Mouse (Mus musculus) frontal cortex, postnatal 10 days (tissue): Measurements from ENCODE around the gene Sun1.

ENCODE experiments used
- DNase-seq, 2 experiments: peaks; one replicate each; pipeline ENCODE4 v3.0.0; 2022; ENCODE audit warnings: low spot score in 2 of 2, mixed read lengths in 1 of 2

The Sun1 gene

DNA sequence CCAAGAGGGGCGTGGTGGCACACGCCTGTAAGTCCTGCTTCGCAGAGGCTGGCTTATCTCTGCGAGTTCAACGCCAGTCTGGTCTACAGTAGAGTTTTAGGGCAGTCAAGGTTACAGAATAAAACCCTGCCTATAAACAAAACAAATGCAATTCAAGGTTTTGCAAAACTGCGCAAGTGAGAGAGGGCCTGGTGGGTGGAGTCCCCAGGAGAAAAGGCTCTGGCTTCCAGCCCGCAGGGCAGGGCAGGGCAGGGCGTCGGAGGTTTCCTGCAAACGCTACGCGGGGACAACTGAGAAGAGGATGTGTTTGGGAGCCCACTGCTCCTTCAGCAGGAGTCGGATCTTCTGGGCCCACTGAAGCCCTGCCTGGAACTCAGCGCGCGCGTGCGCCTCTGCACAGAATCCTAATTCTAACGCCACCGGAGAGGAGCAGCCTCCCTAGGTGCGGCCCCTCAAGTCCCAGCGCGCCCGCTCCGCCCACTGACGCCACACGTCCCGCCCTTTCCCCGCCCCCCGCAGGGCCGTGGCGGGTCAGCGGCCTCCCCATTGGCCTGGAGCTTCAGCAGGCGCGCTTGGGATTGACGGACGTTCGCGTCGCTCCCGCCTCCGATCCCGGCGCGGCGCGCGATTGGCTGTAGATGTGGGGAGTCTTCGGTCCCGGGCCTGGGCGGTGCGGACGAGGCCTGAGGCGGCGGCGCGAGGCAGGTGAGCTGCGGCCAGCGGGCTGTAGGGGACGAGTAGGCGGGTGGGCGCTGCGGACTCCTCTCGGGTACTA lies at the start of gene Sun1:
Sun1 (plus strand) TSS at position 643 of the 775 bp plus-strand sequence.
- peak; percentile 96 to 98 for DNase-seq

DNA sequence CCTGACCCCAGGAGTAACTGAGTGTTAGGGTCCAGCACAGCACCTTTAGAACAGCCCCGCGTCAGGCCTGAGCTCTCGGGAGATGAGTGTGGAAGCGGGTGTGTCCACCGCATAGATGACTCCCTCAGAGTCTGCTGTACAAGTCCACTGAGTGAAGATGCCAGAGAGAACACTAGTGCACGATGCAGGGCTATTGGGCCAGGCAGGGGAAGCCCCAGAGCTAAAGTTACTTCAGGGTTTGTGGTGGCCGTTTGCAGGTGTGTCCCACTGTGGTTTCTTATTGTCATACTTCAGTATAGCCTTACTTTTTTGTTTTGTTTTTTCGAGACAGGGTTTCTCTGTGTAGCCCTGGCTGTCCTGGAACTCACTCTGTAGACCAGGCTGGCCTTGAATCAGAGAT lies 39.5 kb upstream of the Sun1 start:
- no peak for DNase-seq

DNA sequence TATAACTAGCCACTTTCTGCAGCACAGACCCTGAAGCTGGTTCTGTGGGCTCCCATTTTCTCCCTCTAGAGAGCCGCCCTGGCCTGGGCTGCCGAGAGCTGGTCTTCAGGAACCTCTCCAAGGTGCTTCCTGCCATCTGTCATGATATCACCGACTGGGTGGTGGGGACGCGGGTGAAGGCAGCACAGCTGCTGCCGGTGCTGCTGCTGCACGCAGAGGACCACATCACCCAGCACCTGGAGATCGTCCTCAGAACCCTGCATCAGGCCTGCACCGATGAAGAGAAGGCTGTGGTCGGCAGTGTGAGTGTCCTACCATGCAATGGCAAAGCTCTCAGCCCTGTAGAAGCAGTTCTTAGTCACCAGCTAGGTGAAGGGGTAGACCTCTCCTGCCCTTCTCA lies 38.8 kb upstream of the Sun1 start:
- no peak for DNase-seq

DNA sequence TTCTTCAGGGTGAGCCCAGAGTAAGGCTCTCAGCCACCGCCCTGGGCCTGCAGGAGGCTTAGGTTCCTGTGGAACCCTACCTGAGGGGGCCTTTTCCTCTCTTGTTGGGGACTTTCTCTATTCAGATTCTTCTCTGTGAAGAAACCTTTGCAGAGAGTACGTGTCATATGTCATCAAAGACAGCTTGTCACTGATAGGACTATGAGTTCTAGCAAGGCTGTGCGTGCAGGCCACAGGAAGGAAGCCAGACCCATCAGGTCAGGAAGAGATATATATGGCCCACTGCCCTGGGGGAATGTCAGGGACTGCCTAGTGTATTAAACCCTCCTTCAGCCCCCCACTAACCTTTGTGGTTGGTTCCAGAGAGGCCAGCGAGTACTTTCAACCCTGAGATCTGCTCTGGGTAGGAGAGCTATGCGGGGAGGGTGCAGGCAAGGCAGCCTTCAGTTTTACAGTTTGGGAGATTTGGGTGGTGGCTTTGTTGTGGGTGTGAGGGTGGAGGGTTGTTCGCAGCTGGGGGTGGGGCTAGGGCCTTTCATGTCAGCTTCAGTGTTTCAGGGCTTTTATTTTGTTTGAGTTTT lies 33.6 kb upstream of the Sun1 start:
- no peak for DNase-seq

DNA sequence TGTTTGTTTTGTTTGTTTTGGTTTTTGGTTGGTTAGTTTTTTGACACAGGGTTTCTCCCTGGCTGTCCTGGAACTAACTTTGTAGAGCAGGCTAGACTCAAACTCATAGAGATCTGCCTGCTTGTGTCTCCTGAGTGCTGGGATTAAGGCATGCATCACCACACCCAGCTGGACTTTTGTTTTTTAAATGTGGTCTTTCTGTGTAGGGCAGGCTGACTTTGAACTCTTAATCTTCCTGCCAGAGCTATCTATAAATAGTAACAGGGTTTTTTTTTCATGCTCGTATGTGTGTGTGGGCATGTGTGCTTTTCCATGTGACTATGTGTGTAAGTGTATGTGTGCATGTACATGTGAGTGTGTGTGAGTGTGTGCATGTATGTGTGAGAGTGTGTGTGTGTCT lies 32.9 kb upstream of the Sun1 start:
- DNase-seq: no peak

DNA sequence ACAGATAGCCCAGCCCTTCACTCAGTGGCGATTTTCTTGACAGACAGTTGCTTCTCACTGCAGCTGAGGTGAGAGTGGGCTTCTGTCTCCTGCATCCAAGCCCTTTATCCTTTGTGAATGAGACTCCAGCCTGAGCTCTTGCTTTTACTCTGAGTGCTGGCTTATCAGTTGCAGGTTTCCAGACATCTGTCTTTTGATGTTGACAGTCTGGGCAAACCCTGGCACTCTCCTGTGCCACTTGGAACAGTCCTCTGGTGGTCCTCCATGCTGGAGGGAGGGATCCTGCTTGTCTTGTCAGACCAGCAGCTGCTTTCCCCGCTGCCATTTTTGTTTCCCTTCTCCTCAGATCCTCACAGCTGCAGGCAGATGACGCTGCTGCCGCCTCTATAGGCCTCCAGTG lies 28.5 kb upstream of the Sun1 start:
- DNase-seq: no peak

DNA sequence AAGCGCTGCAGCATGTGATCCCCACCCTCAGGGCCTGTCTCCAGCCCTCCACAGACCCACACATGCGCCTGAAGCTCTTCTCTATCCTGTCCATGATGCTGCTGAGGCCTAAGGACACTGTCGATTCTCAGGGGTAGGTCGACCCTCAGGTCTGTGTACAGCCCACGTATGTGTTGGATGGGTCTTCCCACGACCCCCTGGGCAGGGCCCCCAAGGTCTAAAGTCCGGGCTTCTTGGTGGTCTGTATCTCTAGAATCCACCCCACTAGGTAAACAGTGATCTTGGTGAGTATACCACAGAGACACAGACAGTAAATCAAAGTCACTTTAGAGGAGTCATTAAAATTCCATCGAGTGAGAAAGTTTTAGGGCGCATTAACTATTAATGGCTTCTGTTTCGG lies 26.3 kb upstream of the Sun1 start:
- DNase-seq: no peak

DNA sequence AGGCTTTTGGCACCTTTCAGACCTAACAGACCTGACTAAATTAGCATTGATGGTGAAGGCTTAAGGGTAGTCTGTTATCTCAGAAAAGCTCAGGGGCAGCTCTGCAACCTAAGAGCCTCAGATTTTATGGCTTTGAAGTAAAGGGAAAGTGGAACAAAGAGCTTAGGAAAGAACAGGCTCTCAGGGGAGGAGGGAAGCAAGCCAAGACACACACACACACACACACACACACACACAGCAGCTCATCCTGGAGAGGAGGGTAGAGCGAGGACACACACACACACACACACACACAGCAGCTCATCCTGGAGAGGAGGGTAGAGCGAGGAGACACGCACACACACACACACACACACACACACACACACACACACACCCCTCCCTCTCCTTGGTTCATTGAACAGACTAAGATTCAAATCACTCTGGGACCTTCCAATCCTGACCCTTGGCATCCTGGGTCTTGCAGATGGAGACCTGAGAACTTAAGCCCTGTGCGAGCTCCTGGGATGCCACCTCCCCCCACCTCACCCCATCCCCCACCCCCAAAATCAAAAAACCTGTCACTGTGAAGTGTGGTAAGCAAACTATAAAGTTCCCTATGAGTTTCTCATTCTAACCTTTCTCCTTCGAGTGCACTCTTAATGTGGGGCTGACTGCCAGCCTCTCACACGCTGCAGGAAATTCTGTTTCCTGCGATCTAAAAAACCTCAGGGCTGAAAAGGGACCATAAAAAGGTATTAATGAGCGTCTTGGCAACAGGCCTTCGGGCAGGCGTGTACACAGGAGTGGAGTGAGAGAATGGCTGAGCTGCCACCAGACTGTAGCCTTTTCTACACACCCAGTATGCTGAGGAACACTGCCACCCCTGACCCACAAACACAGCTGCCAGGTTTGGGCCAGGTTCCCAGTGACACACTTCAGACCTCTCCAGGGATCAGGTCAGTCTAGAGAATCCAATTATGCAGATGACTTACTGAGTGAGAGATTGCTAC lies 25.6 kb upstream of the Sun1 start:
- DNase-seq: no peak

DNA sequence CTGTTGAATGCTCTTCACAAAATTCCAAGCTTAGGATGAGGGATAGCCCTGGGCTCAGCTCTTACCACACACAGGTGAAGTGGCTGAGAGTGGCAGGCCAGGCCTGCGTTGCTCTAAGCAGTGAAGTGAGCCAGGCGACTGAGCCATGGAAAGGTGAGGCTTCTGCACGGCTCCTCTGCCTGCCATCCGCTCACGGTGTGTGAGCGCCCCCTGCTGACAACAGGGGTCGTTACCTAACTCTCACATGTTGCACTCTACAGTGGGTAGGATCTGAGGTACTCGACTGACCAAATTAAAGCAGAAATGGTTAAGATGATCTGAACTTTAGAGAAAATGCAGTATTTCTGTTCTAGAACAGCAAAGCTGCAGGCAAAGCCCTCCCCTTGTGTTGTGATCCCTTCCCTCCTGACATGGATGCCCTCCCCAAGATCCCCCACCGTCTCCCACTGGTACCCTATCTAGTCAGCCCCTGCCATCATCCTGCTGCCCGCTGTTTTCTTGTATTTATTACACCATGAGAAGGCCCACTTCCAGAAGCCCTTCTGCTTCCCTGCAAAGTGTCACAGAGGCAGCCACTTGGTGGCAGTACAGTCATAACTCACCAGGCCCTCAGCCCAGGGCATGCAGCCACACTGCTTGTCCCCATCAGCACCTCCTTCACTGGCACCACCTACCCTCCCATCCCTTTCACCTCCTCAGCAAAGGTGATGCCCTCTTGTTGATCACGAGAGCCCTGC lies 21.4 kb upstream of the Sun1 start:
- DNase-seq: peak in 1 of 2 experiments; percentile 77

DNA sequence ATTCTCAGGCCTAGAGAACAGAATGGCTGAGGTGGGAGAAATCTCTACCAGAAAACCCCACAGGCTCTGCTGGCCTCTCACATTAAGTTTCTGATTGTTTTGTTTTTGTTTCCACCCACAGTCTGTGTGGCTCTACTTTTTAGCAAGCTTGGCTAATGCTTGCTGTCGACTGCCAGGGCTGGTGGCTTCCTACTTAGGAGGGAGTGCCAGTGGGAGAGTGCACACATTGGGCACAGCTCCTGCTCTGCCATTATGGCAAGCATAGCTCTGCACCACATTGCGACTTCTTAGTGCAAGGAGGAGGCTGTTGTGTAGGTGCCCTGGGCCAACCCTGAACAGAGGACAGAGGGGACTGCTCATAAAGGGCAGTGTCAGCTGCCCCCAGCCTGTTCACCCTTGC lies 17.3 kb upstream of the Sun1 start:
- DNase-seq: no peak

DNA sequence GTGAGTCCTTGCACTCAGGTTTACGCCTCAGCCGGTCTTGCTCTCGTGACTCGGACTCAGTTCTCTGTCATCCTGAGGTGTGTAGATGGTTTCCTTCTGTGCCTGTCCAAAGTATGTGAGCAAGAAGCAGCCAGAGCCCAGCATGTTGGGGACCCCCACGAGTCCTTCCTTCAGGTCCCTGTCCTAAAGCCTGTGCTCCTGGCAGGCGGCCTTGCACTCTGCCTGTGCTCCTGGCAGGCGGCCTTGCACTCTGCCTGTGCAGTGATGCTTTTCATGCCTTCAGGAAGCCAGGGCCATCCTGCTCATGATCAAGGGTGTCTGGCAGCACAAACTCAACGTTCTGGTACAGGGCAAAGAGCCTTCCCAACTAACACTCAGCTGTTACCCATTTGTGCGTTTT lies 16.8 kb upstream of the Sun1 start:
- no peak for DNase-seq

DNA sequence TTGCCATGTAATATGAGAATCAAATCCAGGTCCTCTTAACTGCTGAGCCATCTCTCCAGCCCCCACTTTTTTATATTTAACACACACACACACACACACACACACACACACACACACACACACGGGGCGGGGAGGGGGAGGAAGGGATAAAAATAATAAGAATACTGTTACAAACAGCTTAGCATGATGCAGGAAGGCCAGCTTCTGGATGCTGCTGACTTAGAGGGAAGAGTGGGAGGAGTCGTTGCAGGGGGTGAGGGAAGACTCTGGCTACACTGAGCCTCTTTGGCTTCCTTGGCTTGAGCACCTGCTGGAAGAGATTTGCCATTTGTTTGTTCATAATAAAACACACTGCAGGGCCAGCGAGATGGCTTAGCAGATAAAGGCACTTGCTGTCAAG lies 15.5 kb upstream of the Sun1 start:
- no peak for DNase-seq

DNA sequence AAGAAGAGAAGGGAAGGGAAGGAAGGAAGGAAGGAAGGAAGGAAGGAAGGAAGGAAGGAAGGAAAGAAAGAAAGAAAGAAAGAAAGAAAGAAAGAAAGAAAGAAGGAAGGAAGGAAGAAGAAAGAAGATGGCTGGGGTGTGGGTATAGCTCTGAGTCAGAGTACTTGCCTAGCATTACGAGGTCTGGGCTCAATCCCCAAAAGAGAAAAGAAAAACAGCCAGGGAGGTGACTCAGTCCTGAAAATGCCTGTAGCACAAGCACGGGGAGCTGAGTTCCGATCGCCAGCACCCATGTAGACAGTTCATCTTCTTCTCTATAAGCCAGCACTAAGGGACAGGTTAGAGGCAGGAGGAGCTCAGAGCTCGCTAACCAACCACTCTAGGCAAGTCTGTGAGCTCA lies 10.7 kb upstream of the Sun1 start:
- no peak for DNase-seq

DNA sequence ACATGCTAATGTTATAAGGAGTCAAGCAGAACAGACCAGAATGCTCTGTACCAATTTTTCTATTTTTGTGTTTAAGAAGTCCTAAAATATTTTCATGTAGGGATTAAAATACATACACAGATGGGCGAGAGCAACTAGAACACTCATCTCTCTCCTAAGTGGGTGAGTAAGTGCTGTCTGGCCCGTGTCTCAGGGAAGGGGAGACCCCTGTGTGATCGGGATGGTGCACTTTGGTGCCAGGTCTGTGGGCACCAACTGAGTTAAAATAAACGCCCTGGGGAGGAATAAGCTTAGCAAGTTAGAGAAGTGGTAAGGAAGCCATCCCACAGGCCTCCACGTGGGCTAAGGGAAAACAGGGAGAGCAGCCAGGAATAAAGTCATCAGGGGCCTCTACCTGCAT lies 9.5 kb upstream of the Sun1 start:
- no peak for DNase-seq

DNA sequence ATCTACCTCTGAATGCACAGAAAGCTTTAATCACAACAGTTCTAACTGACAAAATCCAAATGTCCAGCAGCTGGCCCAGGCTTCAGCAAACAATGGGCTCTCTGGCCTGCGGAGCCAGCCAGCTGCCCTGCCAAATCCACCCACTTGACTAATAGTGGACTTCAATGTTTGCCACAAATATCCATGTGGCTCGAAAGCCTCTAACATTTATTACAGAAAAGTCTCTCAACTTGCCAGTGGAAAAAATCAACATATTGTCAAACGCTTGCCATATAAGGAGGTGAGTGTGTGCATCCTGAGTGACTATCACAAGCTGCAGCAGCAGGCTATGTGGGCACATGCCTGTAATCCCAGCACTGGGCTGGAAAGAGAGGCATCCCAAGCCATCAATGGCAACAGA lies 1.7 kb upstream of the Sun1 start:
- DNase-seq: no peak

DNA sequence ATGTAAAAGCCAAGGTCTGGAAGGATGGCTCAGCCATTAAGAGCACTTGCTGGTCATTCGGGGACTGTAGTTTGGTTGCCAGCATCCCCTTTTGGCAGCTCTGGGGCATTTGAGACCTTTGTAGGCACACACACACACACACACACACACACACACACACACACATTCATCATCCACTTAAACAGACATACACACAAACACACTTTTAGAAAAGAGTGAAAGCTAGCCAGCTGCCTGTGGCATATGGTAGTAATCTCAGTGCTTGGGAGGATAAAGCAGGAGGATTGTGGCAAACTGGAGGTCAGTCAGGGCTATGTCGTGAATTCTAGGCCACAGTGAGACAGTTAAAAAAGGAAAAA lies 822 bp upstream of the Sun1 start:
- no peak for DNase-seq

DNA sequence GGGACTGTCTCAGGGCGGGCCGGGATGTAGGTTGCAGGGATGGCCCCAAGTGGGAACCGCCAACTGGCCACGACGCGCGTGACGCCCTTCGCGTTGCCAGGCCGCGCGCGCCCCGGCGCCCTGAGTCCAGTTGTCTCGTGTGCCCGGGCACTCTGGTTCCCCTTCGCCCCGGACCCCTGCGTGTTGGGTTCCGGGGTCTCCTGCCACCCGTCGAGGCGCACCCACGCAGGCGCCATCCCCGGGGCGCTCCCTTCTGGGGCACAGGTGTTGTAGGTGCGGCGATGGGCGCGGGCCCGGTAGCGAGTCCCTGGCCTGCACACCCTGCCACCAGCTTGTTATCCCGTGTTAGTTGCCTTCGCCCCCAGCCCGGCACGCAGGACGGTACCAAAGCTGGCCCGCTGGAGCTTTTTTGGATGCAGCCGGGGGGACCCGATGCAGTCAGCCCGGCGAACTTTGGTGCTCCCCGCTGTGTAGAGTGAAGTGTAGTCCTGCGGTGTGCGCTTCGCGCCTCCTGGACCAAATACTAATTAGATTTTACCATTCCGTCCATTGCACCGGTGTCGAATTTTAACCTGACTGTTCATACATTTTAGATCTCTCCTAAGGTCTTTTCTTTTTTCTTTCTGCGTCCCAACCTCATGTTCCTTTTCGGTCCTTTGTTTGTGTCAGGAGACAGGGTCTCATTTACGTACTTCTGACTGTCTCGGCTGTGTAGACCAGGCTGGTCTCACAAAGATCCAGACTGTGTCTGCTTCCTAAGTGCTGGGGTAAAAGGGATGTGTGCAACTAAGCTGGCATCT lies 533 bp downstream of the Sun1 start:
- DNase-seq: no peak

DNA sequence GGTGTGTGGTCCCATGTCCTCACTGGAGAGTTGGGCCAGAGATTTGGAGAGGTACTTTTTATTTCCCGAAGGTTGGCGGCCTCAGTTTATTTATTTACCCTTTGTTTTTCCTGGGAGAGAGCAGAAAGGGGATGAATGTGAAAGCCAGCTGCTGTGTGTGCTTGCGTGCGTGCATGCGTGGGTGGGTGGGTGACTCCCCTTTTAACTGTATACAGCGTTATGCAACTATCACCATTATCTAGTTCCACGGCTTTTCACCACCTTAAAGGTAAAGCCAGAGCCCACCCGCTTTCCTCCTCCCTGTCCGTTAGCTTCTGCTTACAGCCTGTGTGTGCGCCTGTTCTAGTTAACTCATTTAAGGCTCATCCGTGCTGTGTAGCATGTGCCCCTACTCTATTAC lies 1.7 kb downstream of the Sun1 start:
- no peak for DNase-seq

DNA sequence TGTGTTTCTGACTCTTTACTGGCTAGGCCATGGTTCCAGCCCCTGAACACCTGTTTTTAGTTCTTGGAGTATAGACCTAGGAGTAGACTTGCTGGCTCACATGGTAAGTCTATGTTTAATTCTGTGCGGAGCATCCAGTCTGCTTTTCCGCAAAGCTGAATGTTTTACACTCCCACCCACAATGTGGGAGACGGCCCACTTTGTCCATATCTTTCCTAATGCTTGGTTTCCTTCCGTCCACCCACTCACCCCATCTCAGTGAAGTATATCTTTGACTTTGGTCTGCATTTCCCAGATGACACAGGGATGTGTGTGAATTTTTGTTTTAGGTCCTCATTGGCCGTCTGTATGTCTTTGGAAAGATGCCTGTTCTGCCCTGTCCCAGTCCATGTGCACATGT lies 2.9 kb downstream of the Sun1 start:
- DNase-seq: no peak

DNA sequence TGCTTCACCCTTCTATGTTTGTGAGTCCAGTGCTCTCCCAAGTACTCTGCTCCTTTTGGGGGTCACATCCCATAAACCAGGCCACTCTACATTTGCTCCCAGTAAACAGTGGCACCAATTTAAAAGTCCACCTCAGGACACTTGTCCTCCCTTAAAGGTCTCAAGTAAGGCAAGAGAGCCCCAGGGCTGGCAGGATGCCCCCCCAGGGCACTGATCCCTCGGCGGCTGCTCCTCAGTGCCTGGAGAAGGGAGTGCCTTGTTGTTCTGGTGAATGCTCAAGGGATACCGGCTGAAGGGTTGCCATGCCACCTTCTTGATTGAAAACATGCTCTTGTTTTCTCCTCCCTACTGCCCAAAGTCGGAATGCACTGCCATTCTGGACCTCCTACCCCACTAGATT lies 5.6 kb downstream of the Sun1 start:
- no peak for DNase-seq

DNA sequence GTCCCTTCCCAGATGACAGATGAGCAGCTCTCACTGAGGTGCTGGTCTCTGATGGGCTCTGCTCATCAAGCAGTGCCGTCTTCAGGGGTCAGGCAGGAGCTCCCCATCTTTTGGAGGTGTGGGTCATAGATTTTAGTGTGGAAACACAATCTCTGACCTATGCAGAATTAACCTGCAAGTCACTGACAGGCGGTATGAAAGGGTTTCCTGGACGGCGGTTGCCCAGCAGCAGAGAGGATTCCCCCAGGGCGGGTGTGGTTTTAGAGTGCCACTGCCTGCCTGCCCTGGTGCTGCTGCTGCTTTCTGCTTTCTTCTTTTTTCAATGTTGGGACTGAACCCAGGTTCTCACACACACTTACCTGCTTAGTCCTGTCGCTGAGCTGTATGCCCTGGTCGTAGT lies 6.1 kb downstream of the Sun1 start:
- DNase-seq: no peak
